Mouse (Mus musculus) embryonic fibroblast, embryonic 13.5 days (primary cell): Measurements from ENCODE around the gene Gys1. TPM values are rescaled to one million over a fixed set of nuclear protein-coding genes. Genes with fewer than 3 reads are reported as not detected.
"Not testable (repeated sequence)": the region's sequence is repeated elsewhere in the genome, so short reads cannot be mapped to it uniquely, and the experiment has no call there.

Experiments
- H3K27ac ChIP-seq: 2 replicates; pipeline ENCODE4 v1.5.1; 2012; ENCODE audit warnings: low read length, control low read depth, inconsistent platforms; ENCODE audit not compliant: insufficient read depth
- H3K4me1 ChIP-seq: 2 replicates; pipeline ENCODE4 v1.6.1; 2011; ENCODE audit warnings: low read length; ENCODE audit not compliant: control insufficient read depth, insufficient read depth
- H3K4me3 ChIP-seq: 2 replicates; pipeline ENCODE4 v1.5.1; 2011; ENCODE audit warnings: mild to moderate bottlenecking, control low read depth, low read length; ENCODE audit not compliant: insufficient read depth
- CTCF ChIP-seq: IDR thresholded peaks from 2 replicates; pipeline ENCODE4 v1.5.1; 2011; ENCODE audit warnings: mild to moderate bottlenecking, control low read depth, low read length, moderate library complexity, borderline replicate concordance; ENCODE audit not compliant: insufficient read depth
- POLR2A ChIP-seq: IDR thresholded peaks from 2 replicates; pipeline ENCODE4 v1.6.1; 2011; ENCODE audit warnings: low read depth, mild to moderate bottlenecking, control low read depth, low read length, moderate library complexity
- polyA plus RNA-seq: library from polyadenylated mRNA; stranded (reverse); fragments of >200 nt; gene quantifications from 2 replicates; pipeline ENCODE4 v1.2.4, GENCODE M21; 2011; ENCODE audit warnings: low read depth; ENCODE audit not compliant: missing spikeins, insufficient read length

Gys1 gene
- polyA plus RNA-seq = 47.6 and 58.2 TPM in 2 replicates

DNA sequence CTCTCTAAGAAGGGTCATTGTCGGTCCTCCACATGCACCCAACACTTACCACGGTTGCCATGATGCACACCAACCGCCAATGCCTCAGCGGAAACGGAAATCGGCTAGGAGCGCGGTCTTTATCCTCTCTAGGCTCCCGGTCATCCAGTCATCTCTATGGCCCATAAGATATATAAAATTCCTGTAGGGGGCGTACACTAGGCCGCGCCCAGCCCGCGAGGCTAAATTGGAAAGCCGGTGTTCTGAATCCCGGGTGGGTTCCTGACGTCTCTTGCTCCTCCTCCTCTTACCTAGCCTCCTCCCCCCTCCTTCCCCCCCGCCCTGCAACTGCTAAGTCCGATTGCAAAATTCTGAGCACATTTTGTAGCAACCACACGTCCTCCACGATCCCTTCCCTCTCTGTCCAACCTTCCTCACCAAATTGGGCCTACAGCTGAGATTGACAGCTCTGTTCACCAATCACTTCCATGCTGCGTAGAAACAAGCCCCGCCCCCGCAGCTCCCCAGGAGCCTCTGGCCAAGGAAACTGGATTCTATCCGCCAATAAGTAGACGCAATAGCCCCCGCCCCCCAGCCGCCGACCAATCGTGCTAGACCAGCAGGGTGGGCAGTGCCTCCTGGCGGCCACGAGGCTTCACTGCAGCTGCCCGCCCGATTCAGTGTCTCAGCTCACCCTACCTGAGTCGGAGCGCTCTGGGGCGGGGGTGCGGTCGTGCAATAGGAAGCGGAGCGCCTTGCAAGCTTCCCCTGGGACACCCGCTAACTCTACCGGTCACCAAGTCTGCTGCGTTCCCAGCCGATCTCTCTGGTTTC lies at the start of gene Gys1:
Gene Gys1 (plus strand): TSS at position 642 of the 813 bp plus-strand sequence.
- H3K27ac ChIP-seq = peak within 1 kb of the TSS; percentile 54
- peak within 1 kb of the TSS; percentile 98 for H3K4me3 ChIP-seq
- 0 out of 2 replicates have a peak, but pooled peaks cover 5% of the 10 kb centered on the region for H3K4me1 ChIP-seq
- peak; percentile 95 for TF ChIP-seq CTCF
- TF ChIP-seq POLR2A = peak; percentile 88

DNA sequence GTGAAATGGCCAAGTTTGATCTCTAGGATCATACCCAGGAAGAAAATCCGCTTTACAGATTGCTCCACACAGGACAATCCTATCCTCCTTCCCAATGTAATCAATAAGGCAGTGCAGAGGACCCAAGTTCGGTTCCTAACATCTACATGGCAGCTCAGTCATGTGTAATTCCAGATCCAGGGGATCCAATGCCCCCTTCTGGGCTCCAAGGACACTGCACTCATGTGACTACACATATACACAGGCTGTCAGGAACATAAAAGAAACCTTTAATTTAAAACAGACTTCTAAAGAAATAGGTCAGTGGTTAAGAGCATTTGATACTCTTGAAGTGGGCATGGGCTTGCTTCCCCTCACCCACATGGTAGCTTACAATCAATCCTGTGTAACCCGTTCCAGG lies 48.6 kb upstream of the Gys1 start:
- Histone ChIP-seq H3K4me1 (no peaks in the 10 kb centered on the region), H3K27ac (no peak overlapping the region), H3K4me3 (no peak overlapping the region)
- TF ChIP-seq CTCF (no peak), POLR2A (no peak)

GRCm38 (mm10) chr7:45395129-45395541 lies 39.5 kb upstream of the Gys1 start:
- Histone ChIP-seq H3K4me1 (no peaks in the 10 kb centered on the region), H3K4me3 (peak overlapping the region; percentile 78), H3K27ac (peak overlapping the region; percentile 84)
- no peak for TF ChIP-seq POLR2A
- no peak for TF ChIP-seq CTCF

- Histone ChIP-seq H3K27ac (peak within 1 kb of the TSS; percentile 84), H3K4me3 (peak within 1 kb of the TSS; percentile 78), H3K4me1 (no peaks in the 10 kb centered on the region)
- TF ChIP-seq POLR2A = peak; percentile 93
- no peak for TF ChIP-seq CTCF
These were observed 38.9 kb upstream of the Gys1 start, which contains the start of gene Snrnp70 for GRCm38 (mm10) chr7:45395578-45396336. TSS of gene Snrnp70 (minus strand) at chr7:45395742.

DNA sequence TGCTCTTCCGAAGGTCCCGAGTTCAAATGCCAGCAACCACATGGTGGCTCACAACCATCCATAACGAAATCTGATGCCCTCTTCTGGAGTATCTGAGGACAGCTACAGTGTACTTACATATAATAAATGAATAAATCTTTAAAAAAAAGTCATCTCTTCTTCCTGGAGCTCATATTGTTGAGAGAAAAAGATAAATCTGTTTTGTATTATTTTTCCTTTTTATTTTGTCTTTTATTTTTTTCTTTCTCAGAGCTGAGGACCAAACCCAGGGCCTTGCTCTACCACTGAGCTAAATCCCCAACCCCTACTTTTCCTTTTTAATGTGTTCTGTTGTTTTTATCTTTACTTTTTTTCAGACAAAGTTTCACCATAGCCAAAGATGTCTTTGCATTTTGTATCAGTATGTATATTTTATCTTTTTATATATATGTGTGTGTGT lies 38.3 kb upstream of the Gys1 start:
- Histone ChIP-seq H3K27ac (peak overlapping the region; percentile 63; the same call in 1 of the 2 replicates), H3K4me3 (peak overlapping the region; percentile 45)
- H3K4me1 ChIP-seq = not testable (repeated sequence)

- no peaks in the 10 kb centered on the region for H3K4me1 ChIP-seq
- peak overlapping the region; percentile 63; the same call in 1 of the 2 replicates for H3K27ac ChIP-seq
- no peak for TF ChIP-seq CTCF
- no peak for TF ChIP-seq POLR2A
- no peak overlapping the region for H3K4me3 ChIP-seq
These were observed 37.9 kb upstream of the Gys1 start for GRCm38 (mm10) chr7:45396787-45397186.

DNA sequence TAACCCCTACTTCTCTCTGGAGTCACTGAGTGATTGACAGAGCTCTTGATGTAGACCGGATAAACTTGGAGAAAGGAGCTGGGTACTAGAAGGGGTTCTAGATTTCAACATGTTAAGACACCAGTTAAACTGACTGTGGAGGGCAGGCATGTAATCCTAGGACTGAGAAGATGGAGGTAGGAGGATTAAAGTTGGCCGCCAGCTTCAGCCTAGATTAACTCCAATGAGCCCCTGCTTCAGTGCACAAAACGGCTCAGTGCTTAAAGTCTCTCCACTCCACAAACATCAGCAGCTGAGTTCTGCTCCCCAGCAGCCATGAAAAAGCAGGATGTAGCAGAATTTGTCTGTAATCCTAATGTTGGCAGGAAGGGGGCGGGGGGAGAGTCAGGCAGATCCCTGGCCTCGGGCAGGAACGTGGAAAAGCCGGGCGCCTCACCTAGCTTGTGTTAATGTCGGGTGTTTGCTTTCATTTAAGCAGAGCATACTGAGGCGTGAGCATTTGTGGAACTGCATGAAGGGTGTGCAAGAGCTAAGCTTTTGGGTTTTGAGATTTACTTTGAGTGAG lies 33.0 kb upstream of the Gys1 start:
- TF ChIP-seq POLR2A (no peak), CTCF (no peak)
- H3K4me1 ChIP-seq = no peaks in the 10 kb centered on the region
- no peak overlapping the region for H3K27ac ChIP-seq
- H3K4me3 ChIP-seq = no peak overlapping the region

DNA sequence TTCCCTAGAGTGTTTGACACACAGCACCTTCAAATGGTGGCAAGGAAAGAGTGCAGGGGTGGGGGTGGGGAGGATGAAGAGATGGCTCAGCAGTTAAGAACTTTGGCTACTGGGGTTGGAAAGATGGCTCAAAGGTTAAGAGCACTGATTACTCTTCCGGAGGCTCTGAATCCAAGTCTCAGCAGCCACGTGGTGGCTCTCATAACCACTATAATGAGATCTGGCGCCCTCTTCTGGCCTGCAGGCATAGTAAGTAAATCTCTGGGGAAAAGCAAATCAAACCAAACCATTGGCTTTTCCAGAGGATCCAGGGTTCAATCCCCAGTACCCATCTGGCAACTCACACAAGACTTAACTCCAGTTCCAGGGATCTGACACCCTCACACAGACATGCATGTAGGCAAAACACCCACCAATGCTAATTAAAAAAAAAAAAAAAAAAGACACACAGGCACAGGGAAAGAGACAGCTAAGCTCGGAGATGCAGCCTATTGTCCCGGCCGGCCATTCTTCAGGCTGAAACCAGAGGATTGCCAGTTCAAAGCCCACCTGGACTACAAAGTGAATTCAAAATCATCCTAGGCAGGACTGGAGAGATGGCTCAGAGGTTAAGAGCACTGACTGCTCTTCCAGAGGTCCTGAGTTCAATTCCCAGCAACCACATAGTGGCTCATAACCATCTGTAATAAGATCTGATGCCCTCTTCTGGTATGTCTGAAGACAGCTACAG lies 30.9 kb upstream of the Gys1 start:
- Histone ChIP-seq H3K4me3 (no peak overlapping the region), H3K27ac (no peak overlapping the region), H3K4me1 (no peaks in the 10 kb centered on the region)
- TF ChIP-seq POLR2A (no peak), CTCF (no peak)
